Mouse (Mus musculus) large intestine, adult 2 months (tissue): Measurements from ENCODE around the gene Ccdc39. TPM values are rescaled to one million over a fixed set of nuclear protein-coding genes. Genes with fewer than 3 reads are reported as not detected.

Source experiments
- DNase-seq: peaks from one replicate; pipeline ENCODE4 v3.0.0-alpha.2; 2012; ENCODE audit warnings: low read depth, low spot score
- WGBS: fragments of 180-500 bp; shearing (Covaris S2); methylation state at CpG from one replicate; pipeline ENCODE4 v1.1.7; 2018; 5-methylcytosine and 5-hydroxymethylcytosine counted together
- polyA plus RNA-seq: library from polyadenylated mRNA; depleted of rRNA; stranded (reverse); fragments of >200 nt; gene quantifications from 2 replicates; pipeline ENCODE4 v1.2.3, GENCODE M21; 2012; rRNA removed

The Ccdc39 gene
- polyA plus RNA-seq, 1 experiment: 0.17 TPM

DNA sequence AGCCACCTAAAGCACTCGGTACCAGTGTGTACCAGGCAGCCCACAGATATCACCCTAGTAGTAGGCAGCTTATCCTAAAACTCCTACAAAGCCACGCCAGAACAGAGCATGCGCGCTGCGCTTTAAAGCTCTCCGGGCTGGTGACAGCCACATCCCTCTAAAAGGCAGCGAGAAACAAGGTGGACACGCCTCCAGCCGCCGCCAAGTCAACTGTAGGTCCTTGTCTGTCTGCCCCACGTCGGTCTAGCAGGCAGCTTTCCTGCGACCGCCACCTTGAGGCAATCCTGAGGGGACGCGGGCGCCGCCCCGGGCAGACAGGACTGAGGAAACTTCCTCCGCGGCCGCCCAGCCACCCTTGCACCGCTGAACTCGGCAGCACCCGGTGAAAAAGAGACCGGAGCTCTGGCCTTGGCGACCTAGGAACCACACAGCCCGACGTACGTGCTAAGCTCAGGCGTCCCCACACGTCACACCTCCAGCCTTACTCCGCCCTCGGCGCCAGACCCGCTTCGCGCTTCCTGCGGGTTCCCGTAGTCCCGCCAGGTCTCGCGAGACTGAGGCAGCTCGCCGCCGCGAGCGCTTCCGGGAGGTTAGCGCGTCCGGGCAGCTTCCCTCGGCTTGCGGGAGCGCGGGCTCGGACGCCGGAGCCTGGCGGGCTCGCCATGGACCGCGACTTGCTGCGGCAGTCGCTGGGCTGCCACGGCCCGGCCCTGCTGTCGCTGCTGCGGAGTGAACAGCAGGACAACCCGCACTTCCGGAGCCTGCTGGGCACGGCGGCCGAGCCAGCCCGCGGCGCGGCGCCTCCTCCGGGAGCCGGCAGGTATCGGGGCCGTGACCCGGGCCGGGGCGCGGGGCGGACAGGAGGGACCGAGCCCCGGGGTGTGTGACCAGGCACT is 44.2 kb downstream of the Ccdc39 start, which contains the start of gene Ttc14:
TSS of gene Ttc14 (plus strand) at position 216 of the 896 bp plus-strand sequence.
- DNase-seq: peak; percentile 88
- WGBS: 1% methylated on average over 90 of the region's 90 CpGs

DNA sequence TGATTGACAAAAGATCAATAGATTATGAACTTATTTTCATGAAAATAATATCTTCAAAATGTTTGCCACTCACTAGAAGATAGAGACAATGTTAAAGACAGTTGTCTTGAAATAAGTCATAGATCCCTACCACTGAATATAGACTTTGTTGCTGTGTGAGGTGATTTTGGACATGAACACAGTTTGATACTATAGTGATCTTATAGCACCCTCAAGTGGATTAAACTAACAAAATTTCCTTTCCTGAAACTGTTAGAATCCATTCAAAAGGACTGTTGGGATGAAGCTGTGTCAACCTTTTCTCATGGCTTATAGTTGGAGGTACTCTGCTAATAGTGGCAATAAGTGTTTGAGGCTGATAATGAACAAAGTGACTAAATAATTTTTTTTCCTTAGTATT is 53.1 kb downstream of the Ccdc39 start:
- DNase-seq: no peak

Other genes with a start within 250 kb of the Ccdc39 start
- gene Ttc14, start 44.5 kb downstream of the Ccdc39 start, polyA plus RNA-seq: 3.0 and 7.9 TPM in 2 replicates
- 7.3 and 8.4 TPM in 2 replicates for gene Fxr1, start 175.6 kb upstream of the Ccdc39 start, polyA plus RNA-seq
- gene Dnajc19, start 237.0 kb upstream of the Ccdc39 start, polyA plus RNA-seq: 62.5 and 74.0 TPM in 2 replicates